Mouse (Mus musculus): ENCODE data around the gene Lrp2.

Gene Lrp2

GRCm38 (mm10) chr2:69401891-69402290 is 184.0 kb downstream of the Lrp2 start:
- no peak for DNase-seq (ENCODE audit: low read depth)

- no peak for DNase-seq (ENCODE audit: low read depth)
Measured at GRCm38 (mm10) chr2:69400866-69401604, 184.8 kb downstream of the Lrp2 start.

- no peak for DNase-seq (ENCODE audit: low read depth)
Measured at GRCm38 (mm10) chr2:69396760-69397435, 189.0 kb downstream of the Lrp2 start.

- no peak for DNase-seq (ENCODE audit: low read depth)
Measured at GRCm38 (mm10) chr2:69395597-69396248, 190.1 kb downstream of the Lrp2 start.

- no peak for DNase-seq (ENCODE audit: low read depth)
Measured at GRCm38 (mm10) chr2:69393947-69394346, 191.9 kb downstream of the Lrp2 start.

- DNase-seq (ENCODE audit: low read depth), result no peak
Measured at GRCm38 (mm10) chr2:69386118-69386871, 199.6 kb downstream of the Lrp2 start.

- no peak for DNase-seq (ENCODE audit: low read depth)
Measured at GRCm38 (mm10) chr2:69382838-69383237, 203.0 kb downstream of the Lrp2 start.

- DNase-seq (ENCODE audit: low read depth), result no peak
Measured at GRCm38 (mm10) chr2:69381740-69382139, 204.1 kb downstream of the Lrp2 start.

GRCm38 (mm10) chr2:69380281-69380680 is 205.6 kb downstream of the Lrp2 start, which contains the start of gene Dhrs9:
TSS of gene Dhrs9 (plus strand) at chr2:69380445.
- peak; percentile 27 for DNase-seq (ENCODE audit: low read depth)

- no peak for DNase-seq (ENCODE audit: low read depth)
Measured at GRCm38 (mm10) chr2:69379801-69380200, 206.1 kb downstream of the Lrp2 start.

- DNase-seq (ENCODE audit: low read depth), result no peak
Measured at GRCm38 (mm10) chr2:69376780-69377179, 209.1 kb downstream of the Lrp2 start.
